Mouse (Mus musculus) CD4-positive, CD25-positive, alpha-beta regulatory T cell, adult 4 months (primary cell): Measurements from ENCODE around the gene Lactb. TPM values are rescaled to one million over a fixed set of nuclear protein-coding genes. Genes with fewer than 3 reads are reported as not detected.
A peak's percentile ranks its signal among the peaks of the same experiment; 100 is the strongest.

Experiments
- ATAC-seq: one replicate; pipeline ENCODE4 v1.8.0; 2017
- polyA plus RNA-seq, 2 experiments: library from polyadenylated mRNA; unstranded; fragments of 100-300 nt; shearing (Covaris generic); gene quantifications; one replicate each; pipeline ENCODE4 v1.2.1; 2017

Gene Lactb
- 1 to 10 TPM; 3.0 to 5.8 TPM for polyA plus RNA-seq

GRCm38 (mm10) chr9:66975239-66975645 is at the start of gene Lactb:
Gene Lactb (minus strand): TSS chr9:66975484.
- ATAC-seq = peak; percentile 86

GRCm38 (mm10) chr9:67023371-67023770 is 48.1 kb upstream of the Lactb start:
- ATAC-seq = no peak

GRCm38 (mm10) chr9:67020063-67020462 is 44.8 kb upstream of the Lactb start:
- no peak for ATAC-seq

GRCm38 (mm10) chr9:67013501-67013900 is 38.2 kb upstream of the Lactb start:
- no peak for ATAC-seq

GRCm38 (mm10) chr9:67012470-67012869 is 37.2 kb upstream of the Lactb start:
- ATAC-seq = no peak

GRCm38 (mm10) chr9:67011483-67011882 is 36.2 kb upstream of the Lactb start:
- ATAC-seq = no peak

GRCm38 (mm10) chr9:67008781-67009180 is 33.5 kb upstream of the Lactb start:
- no peak for ATAC-seq

- ATAC-seq = no peak
Observed at GRCm38 (mm10) chr9:67006376-67006775, 31.1 kb upstream of the Lactb start.

- no peak for ATAC-seq
Observed at GRCm38 (mm10) chr9:67005161-67005742, 30.0 kb upstream of the Lactb start.

- no peak for ATAC-seq
Observed at GRCm38 (mm10) chr9:67003656-67004055, 28.4 kb upstream of the Lactb start.

GRCm38 (mm10) chr9:67003156-67003555 is 27.9 kb upstream of the Lactb start:
- ATAC-seq = no peak

GRCm38 (mm10) chr9:67001506-67001905 is 26.2 kb upstream of the Lactb start:
- peak; percentile 32 for ATAC-seq

GRCm38 (mm10) chr9:67001050-67001449 is 25.8 kb upstream of the Lactb start:
- peak; percentile 90 for ATAC-seq

GRCm38 (mm10) chr9:66999698-67000097 is 24.4 kb upstream of the Lactb start:
- no peak for ATAC-seq

- no peak for ATAC-seq
Observed at GRCm38 (mm10) chr9:66991750-66992410, 16.6 kb upstream of the Lactb start.

- ATAC-seq = peak; percentile 36
Observed at GRCm38 (mm10) chr9:66991021-66991749, 15.9 kb upstream of the Lactb start.

GRCm38 (mm10) chr9:66990046-66990445 is 14.8 kb upstream of the Lactb start:
- peak; percentile 85 for ATAC-seq

- ATAC-seq = no peak
Observed at GRCm38 (mm10) chr9:66989581-66989980, 14.3 kb upstream of the Lactb start.

GRCm38 (mm10) chr9:66988888-66989414 is 13.7 kb upstream of the Lactb start:
- peak; percentile 27 for ATAC-seq

- ATAC-seq = no peak
Observed at GRCm38 (mm10) chr9:66988198-66988887, 13.1 kb upstream of the Lactb start.

GRCm38 (mm10) chr9:66985377-66985776 is 10.1 kb upstream of the Lactb start:
- peak; percentile 28 for ATAC-seq

GRCm38 (mm10) chr9:66982085-66982484 is 6.8 kb upstream of the Lactb start:
- ATAC-seq = no peak

GRCm38 (mm10) chr9:66980458-66980857 is 5.2 kb upstream of the Lactb start:
- peak; percentile 53 for ATAC-seq
